Mouse (Mus musculus) heart, embryonic 12.5 days (tissue): ENCODE results near the gene Fras1. TPM values are rescaled to one million over a fixed set of nuclear protein-coding genes. Genes with fewer than 3 reads are reported as not detected.

Experiments
- ATAC-seq: fragments of 200-750 bp; cut with Nextera tagmentation; 2 replicates; pipeline ENCODE4 v1.8.0; 2017; ENCODE audit warnings: moderate TSS enrichment, moderate library complexity; ENCODE audit not compliant: insufficient number of reproducible peaks, low FRiP score
- H3K27ac ChIP-seq: fragments of 300-500 bp; sonication (generic); 2 replicates; pipeline ENCODE4 v1.5.1; 2016; ENCODE audit warnings: mild to moderate bottlenecking, moderate library complexity; ENCODE audit not compliant: poor library complexity, severe bottlenecking
- H3K27me3 ChIP-seq: fragments of 300-500 bp; sonication (generic); replicated peaks from 2 replicates; pipeline ENCODE4 v1.6.1; 2016; ENCODE audit warnings: mild to moderate bottlenecking, moderate library complexity
- H3K36me3 ChIP-seq: fragments of 300-500 bp; sonication (generic); 2 replicates; pipeline ENCODE4 v1.6.1; 2016; ENCODE audit warnings: mild to moderate bottlenecking, moderate library complexity
- H3K4me1 ChIP-seq: fragments of 300-500 bp; sonication (generic); replicated peaks from 2 replicates; pipeline ENCODE4 v1.6.1; 2016; ENCODE audit warnings: mild to moderate bottlenecking
- H3K4me2 ChIP-seq: fragments of 300-500 bp; sonication (generic); 2 replicates; pipeline ENCODE4 v1.6.1; 2016; ENCODE audit warnings: mild to moderate bottlenecking, moderate library complexity
- H3K4me3 ChIP-seq: fragments of 300-500 bp; sonication (generic); 2 replicates; pipeline ENCODE4 v1.5.1; 2016; ENCODE audit warnings: mild to moderate bottlenecking
- H3K9ac ChIP-seq: fragments of 300-500 bp; sonication (generic); 2 replicates; pipeline ENCODE4 v1.6.1; 2016; ENCODE audit warnings: mild to moderate bottlenecking, moderate library complexity
- H3K9me3 ChIP-seq: fragments of 300-500 bp; sonication (generic); replicated peaks from 2 replicates; pipeline ENCODE4 v1.6.1; 2016; ENCODE audit warnings: mild to moderate bottlenecking, moderate library complexity
- whole genome bisulfite sequencing: fragments of 180-500 bp; shearing (Covaris S2); methylation state at CpG from one replicate; pipeline ENCODE4 v1.1.7; 2016; 5-methylcytosine and 5-hydroxymethylcytosine counted together
- polyA plus RNA-seq: library from polyadenylated mRNA; unstranded; fragments of >200 nt; fragmentation: Nextera tagmentation; extraction: Ambion mirVana; gene quantifications from 2 replicates; pipeline ENCODE4 v1.2.1, GENCODE M21; 2016

The Fras1 gene
- polyA plus RNA-seq, 1 experiment from 2014 or later = 22.8 TPM

GRCm38 (mm10) chr5:96620618-96621017 is 246.9 kb downstream of the Fras1 start:
- no peak for ATAC-seq
- Histone ChIP-seq H3K36me3 (peaks cover 5% of the 10 kb centered on the region; the same call in 1 of the 2 replicates), H3K4me1 (peaks cover 56% of the 10 kb centered on the region), H3K27ac (no peak overlapping the region), H3K4me3 (no peak overlapping the region), H3K4me2 (no peak overlapping the region), H3K27me3 (no peaks in the 10 kb centered on the region), H3K9me3 (no peaks in the 10 kb centered on the region), H3K9ac (no peak overlapping the region)
- WGBS = 74% methylated on average over 5 of the region's 5 CpGs

GRCm38 (mm10) chr5:96622604-96623352 is 249.0 kb downstream of the Fras1 start:
- 8% methylated on average over 5 of the region's 5 CpGs for WGBS
- Histone ChIP-seq H3K36me3 (peaks cover 8% of the 10 kb centered on the region), H3K4me1 (peaks cover 46% of the 10 kb centered on the region), H3K9ac (no peak overlapping the region), H3K9me3 (no peaks in the 10 kb centered on the region), H3K27ac (peak overlapping the region; percentile 72), H3K4me3 (no peak overlapping the region), H3K4me2 (peak overlapping the region; percentile 34), H3K27me3 (no peaks in the 10 kb centered on the region)
- ATAC-seq = peak; percentile 56; the same call in 1 of the 2 replicates

DNA sequence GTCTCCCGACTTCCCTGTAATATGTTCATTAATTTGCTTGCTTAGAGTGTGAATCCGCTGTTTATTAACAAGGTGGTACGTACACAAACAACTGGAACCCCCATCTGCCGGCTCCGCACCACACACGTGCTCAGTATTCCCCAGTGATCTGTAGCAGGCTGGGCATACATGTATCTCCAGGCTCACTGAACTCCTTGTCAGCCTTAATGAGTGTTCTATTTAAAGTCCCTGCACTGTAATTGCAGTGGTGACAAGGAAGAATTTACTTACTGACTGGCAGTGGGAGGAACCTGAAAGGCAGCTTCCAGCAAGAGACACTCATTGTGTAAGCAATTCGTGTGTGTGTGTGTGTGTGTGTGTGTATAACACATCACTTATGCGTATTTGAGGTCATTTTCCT is 256.1 kb downstream of the Fras1 start:
- Histone ChIP-seq H3K27me3 (no peaks in the 10 kb centered on the region), H3K4me3 (no peak overlapping the region), H3K9ac (no peak overlapping the region; the same call in 1 of the 2 replicates), H3K4me2 (peak overlapping the region; percentile 47), H3K4me1 (peaks cover 25% of the 10 kb centered on the region), H3K27ac (peak overlapping the region; percentile 79), H3K9me3 (no peaks in the 10 kb centered on the region), H3K36me3 (peaks cover 4% of the 10 kb centered on the region; the same call in 1 of the 2 replicates)
- peak; percentile 55; the same call in 1 of the 2 replicates for ATAC-seq
- 49% methylated on average over 8 of the region's 8 CpGs for WGBS

- Histone ChIP-seq H3K27me3 (no peaks in the 10 kb centered on the region), H3K27ac (no peak overlapping the region), H3K9me3 (no peaks in the 10 kb centered on the region), H3K9ac (no peak overlapping the region), H3K4me1 (peaks cover 4% of the 10 kb centered on the region), H3K4me2 (no peak overlapping the region), H3K4me3 (no peak overlapping the region), H3K36me3 (0 out of 2 replicates have a peak, but pooled peaks cover 6% of the 10 kb centered on the region)
- WGBS = 79% methylated on average over 17 of the region's 17 CpGs
- no peak for ATAC-seq
Observed at GRCm38 (mm10) chr5:96635146-96635862, 261.5 kb downstream of the Fras1 start.

GRCm38 (mm10) chr5:96635866-96636265 is 262.1 kb downstream of the Fras1 start:
- no peaks in the 10 kb centered on the region for H3K4me1 ChIP-seq
- H3K4me3 ChIP-seq = no peak overlapping the region
- H3K9ac ChIP-seq = no peak overlapping the region
- no peak overlapping the region for H3K4me2 ChIP-seq
- no peak overlapping the region for H3K27ac ChIP-seq
- H3K36me3 ChIP-seq = 0 out of 2 replicates have a peak, but pooled peaks cover 6% of the 10 kb centered on the region
- no peaks in the 10 kb centered on the region for H3K27me3 ChIP-seq
- 82% methylated on average over 5 of the region's 5 CpGs for WGBS
- no peak for ATAC-seq
- no peaks in the 10 kb centered on the region for H3K9me3 ChIP-seq

- peaks cover 12% of the 10 kb centered on the region; the same call in 1 of the 2 replicates for H3K36me3 ChIP-seq
- H3K9ac ChIP-seq = no peak overlapping the region
- no peak overlapping the region for H3K4me2 ChIP-seq
- H3K9me3 ChIP-seq = no peaks in the 10 kb centered on the region
- no peak overlapping the region for H3K4me3 ChIP-seq
- H3K4me1 ChIP-seq = no peaks in the 10 kb centered on the region
- no peak overlapping the region for H3K27ac ChIP-seq
- ATAC-seq = no peak
- 86% methylated on average over 6 of the region's 6 CpGs for WGBS
- no peaks in the 10 kb centered on the region for H3K27me3 ChIP-seq
Observed at GRCm38 (mm10) chr5:96639213-96639910, 265.6 kb downstream of the Fras1 start.

DNA sequence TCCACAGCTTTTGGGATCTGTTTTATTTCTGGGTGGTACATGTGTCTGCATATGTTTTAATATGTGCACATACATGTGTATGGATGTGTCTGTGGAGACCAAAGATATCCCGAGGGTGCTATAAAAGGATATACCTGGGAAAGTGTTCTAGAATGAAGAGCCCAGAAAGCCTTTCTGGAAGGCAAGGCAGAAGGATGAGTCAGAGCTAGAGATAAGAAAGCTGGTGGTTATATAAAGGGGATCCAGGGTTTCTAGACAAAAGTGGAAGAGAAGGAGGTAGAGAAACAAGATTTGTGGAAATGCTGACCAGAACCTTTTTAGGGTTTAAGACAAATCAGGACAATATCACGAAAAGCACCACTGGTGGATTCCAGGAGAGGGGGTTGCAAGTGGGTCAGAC is 267.5 kb downstream of the Fras1 start:
- ATAC-seq = no peak
- H3K27me3 ChIP-seq = no peaks in the 10 kb centered on the region
- 76% methylated on average over 2 of the region's 2 CpGs for WGBS

GRCm38 (mm10) chr5:96675676-96676075 is 301.9 kb downstream of the Fras1 start:
- Histone ChIP-seq H3K27me3 (no peaks in the 10 kb centered on the region), H3K9ac (no peak overlapping the region), H3K9me3 (no peaks in the 10 kb centered on the region), H3K36me3 (no peaks in the 10 kb centered on the region), H3K27ac (no peak overlapping the region), H3K4me1 (no peaks in the 10 kb centered on the region), H3K4me3 (no peak overlapping the region), H3K4me2 (no peak overlapping the region)
- ATAC-seq = no peak
- WGBS = 91% methylated on average over 4 of the region's 4 CpGs

More for the DNA sequence above, 267.5 kb downstream of the Fras1 start:
- H3K9me3 ChIP-seq = no peaks in the 10 kb centered on the region
- H3K9ac ChIP-seq = no peak overlapping the region
- H3K4me1 ChIP-seq = no peaks in the 10 kb centered on the region
- H3K36me3 ChIP-seq = peaks cover 26% of the 10 kb centered on the region
- no peak overlapping the region for H3K27ac ChIP-seq
- no peak overlapping the region for H3K4me2 ChIP-seq
- no peak overlapping the region for H3K4me3 ChIP-seq

DNA sequence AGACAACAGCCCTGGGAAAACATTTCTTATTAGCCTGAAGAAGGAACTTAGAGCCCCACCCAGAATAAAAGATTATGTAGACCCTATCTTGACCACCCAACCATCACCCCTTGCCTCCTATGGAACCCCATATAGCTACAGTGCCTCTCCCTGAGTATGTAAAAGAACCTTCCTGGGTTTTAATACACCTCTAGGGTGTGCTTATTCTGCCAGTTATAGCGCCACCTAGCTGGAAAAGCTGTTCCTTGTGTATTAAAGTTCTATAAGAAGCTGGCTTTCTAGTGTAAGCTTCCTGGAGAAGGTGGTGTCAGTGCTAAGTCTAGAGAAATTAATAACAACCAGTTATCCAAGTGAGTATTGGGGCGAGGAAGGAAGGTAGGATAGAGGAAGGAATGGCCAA is 303.7 kb downstream of the Fras1 start:
- Histone ChIP-seq H3K4me1 (peaks cover 8% of the 10 kb centered on the region; the same call in 1 of the 2 replicates), H3K27ac (no peak overlapping the region), H3K4me3 (no peak overlapping the region), H3K9ac (no peak overlapping the region), H3K4me2 (no peak overlapping the region), H3K9me3 (no peaks in the 10 kb centered on the region), H3K36me3 (no peaks in the 10 kb centered on the region), H3K27me3 (no peaks in the 10 kb centered on the region)
- WGBS = 26% methylated on average over 2 of the region's 2 CpGs
- 0 out of 2 replicates have a peak, but pooled peaks have one; percentile 29 for ATAC-seq

GRCm38 (mm10) chr5:96681085-96681484 is 307.3 kb downstream of the Fras1 start:
- no peak for ATAC-seq
- Histone ChIP-seq H3K4me1 (peaks cover 8% of the 10 kb centered on the region; the same call in 1 of the 2 replicates), H3K9ac (no peak overlapping the region), H3K4me2 (no peak overlapping the region), H3K9me3 (no peaks in the 10 kb centered on the region), H3K27me3 (no peaks in the 10 kb centered on the region), H3K27ac (no peak overlapping the region), H3K36me3 (no peaks in the 10 kb centered on the region), H3K4me3 (no peak overlapping the region)
- 42% methylated on average over 3 of the region's 3 CpGs for WGBS

GRCm38 (mm10) chr5:96682777-96683176 is 309.0 kb downstream of the Fras1 start:
- H3K36me3 ChIP-seq = peaks cover 3% of the 10 kb centered on the region
- H3K4me3 ChIP-seq = no peak overlapping the region
- H3K27ac ChIP-seq = no peak overlapping the region
- peaks cover 8% of the 10 kb centered on the region; the same call in 1 of the 2 replicates for H3K4me1 ChIP-seq
- H3K4me2 ChIP-seq = no peak overlapping the region
- no peak overlapping the region for H3K9ac ChIP-seq
- H3K27me3 ChIP-seq = no peaks in the 10 kb centered on the region
- ATAC-seq = no peak
- 0 out of 2 replicates have a peak, but pooled peaks cover 2% of the 10 kb centered on the region for H3K9me3 ChIP-seq
- 63% methylated on average over 2 of the region's 2 CpGs for WGBS
